Mouse (Mus musculus) thymus, adult 2 months (tissue): Measurements from ENCODE around the gene Fam219a.

ENCODE experiments used
- CTCF ChIP-seq: fragments of 200-500 bp; IDR thresholded peaks from 2 replicates; pipeline ENCODE4 v1.5.1; 2012; ENCODE audit warnings: mild to moderate bottlenecking, control low read depth, low read length, moderate library complexity, borderline replicate concordance; ENCODE audit not compliant: control insufficient read depth, poor library complexity, insufficient read depth; ENCODE audit errors: extremely low read depth
- POLR2A ChIP-seq: fragments of 200-500 bp; IDR thresholded peaks from 2 replicates; pipeline ENCODE4 v1.6.1; 2012; ENCODE audit warnings: mild to moderate bottlenecking, low read length, control low read depth, moderate library complexity; ENCODE audit not compliant: control insufficient read depth, poor library complexity, insufficient read depth; ENCODE audit errors: extremely low read depth

DNA sequence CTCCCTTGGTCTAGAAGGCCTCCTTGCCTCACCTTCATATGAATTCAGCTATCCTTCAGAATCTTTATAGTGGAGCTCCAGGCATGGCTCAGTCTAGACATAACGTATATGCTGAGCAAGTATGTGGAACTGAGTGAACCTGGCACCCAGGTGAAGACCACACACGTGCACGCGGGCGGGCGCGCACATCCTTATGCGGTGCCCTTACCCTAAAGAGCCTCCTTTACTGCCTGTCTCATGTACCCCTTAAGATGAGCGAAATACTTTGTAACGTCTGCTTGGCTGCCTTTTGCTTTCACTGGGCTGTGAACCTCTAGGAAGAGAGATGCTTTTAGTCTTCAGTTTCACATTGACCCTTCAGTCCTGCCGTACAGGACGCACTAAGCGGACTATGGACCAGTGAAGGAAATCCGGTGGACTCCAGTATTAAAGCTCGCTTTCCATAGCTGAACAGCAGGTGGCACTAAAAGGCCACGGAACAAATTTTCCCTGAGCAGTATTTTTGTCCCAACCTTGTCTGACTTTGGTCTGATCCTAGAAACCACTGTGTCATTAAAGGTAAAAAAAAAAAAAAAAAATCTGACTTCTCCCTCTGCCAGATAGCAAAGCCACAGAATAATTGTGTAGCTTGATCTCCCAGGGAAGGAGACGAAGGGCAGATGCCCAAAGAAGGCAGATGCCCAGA is 100.8 kb downstream of the Fam219a start:
- TF ChIP-seq CTCF = no peak
- TF ChIP-seq POLR2A = no peak
